Mouse (Mus musculus): ENCODE data around the gene Cdhr3.

Gene Cdhr3

GRCm38 (mm10) chr12:33007176-33007575 is 85.5 kb downstream of the Cdhr3 start:
- in situ Hi-C loops (cut with MboI, MseI) = no loop called here

DNA sequence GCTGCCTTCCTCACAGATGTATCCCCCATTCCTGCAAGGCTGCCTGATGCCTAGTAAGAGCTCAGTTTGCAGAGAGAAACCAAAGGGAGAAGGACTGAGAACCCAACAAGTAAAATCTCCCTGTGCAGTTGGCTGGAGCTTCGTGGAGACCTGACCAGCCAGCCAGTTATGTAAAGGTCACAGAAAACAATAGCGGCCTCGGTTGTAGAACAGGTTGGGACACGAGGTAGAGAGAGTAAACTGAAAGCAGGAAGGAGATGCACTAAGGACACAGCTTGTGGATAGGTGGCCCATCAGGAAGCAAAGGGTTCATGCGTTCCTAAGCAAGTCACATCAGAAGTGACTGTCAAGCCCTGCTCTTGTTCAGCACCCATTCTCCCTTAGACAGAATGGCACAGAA is 86.8 kb downstream of the Cdhr3 start:
- in situ Hi-C loops (cut with MboI, MseI) = no loop called here

GRCm38 (mm10) chr12:33003339-33003965 is 89.2 kb downstream of the Cdhr3 start:
- in situ Hi-C loops (cut with MboI, MseI) = loop anchor here (5.0 kb wide), 1 partner anchor 51 kb away; the partner anchor contains the start of gene Sypl

- in situ Hi-C loops (cut with MboI, MseI) = loop anchor here (5.0 kb wide), 1 partner anchor 48 kb away; the partner anchor contains the start of gene Sypl
Observed at GRCm38 (mm10) chr12:33000402-33000801, 92.3 kb downstream of the Cdhr3 start.

DNA sequence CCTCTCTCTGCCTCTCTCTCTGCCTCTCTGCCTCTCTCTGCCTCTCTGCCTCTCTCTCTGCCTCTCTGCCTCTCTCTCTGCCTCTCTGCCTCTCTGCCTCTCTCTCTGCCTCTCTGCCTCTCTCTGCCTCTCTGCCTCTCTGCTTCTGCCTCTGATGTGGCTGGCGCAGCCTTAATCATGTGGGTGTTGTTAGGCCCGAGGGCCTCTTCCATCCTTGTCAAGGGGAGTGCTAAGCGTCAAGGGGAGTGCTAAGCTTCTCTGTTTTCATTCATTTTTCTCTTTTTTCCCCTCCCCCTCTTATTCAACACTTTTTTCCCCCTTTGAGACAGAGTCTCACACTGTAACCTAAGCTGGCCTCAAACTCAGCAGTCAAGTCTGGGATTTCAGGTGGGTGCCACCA is 92.9 kb downstream of the Cdhr3 start:
- in situ Hi-C loops (cut with MboI, MseI) = loop anchor here (5.0 kb wide), 1 partner anchor 47 kb away; the partner anchor contains the start of gene Sypl

DNA sequence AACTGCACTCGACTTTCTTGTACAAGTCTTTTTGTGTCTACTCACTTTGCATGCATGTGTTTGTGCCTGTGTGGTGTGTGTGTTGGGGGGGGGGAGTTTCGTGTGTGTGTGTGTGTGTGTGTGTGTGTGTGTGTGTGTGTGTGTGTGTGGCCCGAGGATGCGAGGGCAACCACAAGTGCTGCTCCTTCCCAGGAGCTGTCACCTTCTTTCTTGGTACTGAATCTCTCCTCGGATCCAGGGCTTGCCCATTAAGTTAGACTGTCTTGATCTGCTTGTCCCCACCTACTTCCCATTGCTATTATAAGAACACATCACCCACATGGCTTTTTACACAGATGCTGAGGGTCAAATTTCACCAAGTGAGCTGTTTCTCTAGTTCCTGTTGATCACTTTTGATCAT is 93.9 kb downstream of the Cdhr3 start:
- in situ Hi-C loops (cut with MboI, MseI) = no loop called here

- in situ Hi-C loops (cut with MboI, MseI) = no loop called here
Observed at GRCm38 (mm10) chr12:32995081-32995834, 97.4 kb downstream of the Cdhr3 start.

- in situ Hi-C loops (cut with MboI, MseI) = no loop called here
Observed at GRCm38 (mm10) chr12:32994081-32994480, 98.6 kb downstream of the Cdhr3 start.

- in situ Hi-C loops (cut with MboI, MseI) = no loop called here
Observed at GRCm38 (mm10) chr12:32989731-32990130, 102.9 kb downstream of the Cdhr3 start.

- in situ Hi-C loops (cut with MboI, MseI) = no loop called here
Observed at GRCm38 (mm10) chr12:32986284-32986683, 106.4 kb downstream of the Cdhr3 start.
